Mouse (Mus musculus) ES-Bruce4 (cell line): ENCODE results near the gene Mgat3.

ENCODE experiments used
- CTCF ChIP-seq: IDR thresholded peaks from one replicate; pipeline ENCODE4 v1.8.1; 2011; ENCODE audit warnings: low read depth, low read length
- EP300 ChIP-seq: IDR thresholded peaks from 2 replicates; pipeline ENCODE4 v1.6.1; 2011; ENCODE audit warnings: low read depth, low read length; ENCODE audit not compliant: insufficient read depth
- POLR2A ChIP-seq: IDR thresholded peaks from one replicate; pipeline ENCODE4 v1.8.1; 2011; ENCODE audit warnings: low read length; ENCODE audit not compliant: insufficient read depth

DNA sequence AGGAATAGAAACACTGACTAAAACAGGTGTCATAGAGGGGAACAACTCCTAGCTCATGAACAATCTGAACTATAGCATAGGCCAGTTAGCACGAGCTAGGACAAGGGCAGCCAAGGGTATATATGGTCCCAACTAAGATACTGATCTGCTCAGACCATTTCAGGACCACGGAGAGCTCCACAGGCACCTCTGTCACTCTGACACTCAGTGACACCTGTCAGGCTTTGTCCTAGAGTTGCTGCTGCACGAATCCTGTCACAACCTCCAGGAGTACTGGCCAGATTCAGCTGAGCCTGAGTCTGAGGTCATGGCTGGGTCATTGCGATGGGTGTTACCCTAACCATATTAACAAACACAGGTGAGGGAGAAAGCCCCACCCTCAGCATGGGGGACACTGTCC is 29.9 kb downstream of the Mgat3 start:
- TF ChIP-seq POLR2A (no peak), CTCF (no peak), EP300 (no peak)
